Mouse (Mus musculus): Measurements from ENCODE around the gene Zfp462. TPM values are rescaled to one million over a fixed set of nuclear protein-coding genes. Genes with fewer than 3 reads are reported as not detected.
"Not testable (repeated sequence)": the region's sequence is repeated elsewhere in the genome, so short reads cannot be mapped to it uniquely, and the experiment has no call there.

Gene Zfp462
- polyA plus RNA-seq, 1 experiment, result 0.07 TPM

GRCm38 (mm10) chr4:54987926-54988325 is 43.1 kb downstream of the Zfp462 start:
- Histone ChIP-seq H3K4me1 (ENCODE audit: control insufficient read depth, insufficient read depth, low read length) (peaks cover 2% of the 10 kb centered on the region; the same call in 1 of the 2 replicates), H3K4me3 (ENCODE audit: insufficient read depth, low read length) (no peak overlapping the region), H3K27ac (ENCODE audit: insufficient read depth, low read depth, low read length) (no peak overlapping the region)
- no peak for TF ChIP-seq CTCF (IDR thresholded peaks at IDR 0.05; ENCODE audit: low read depth, low read length)
- no peak for TF ChIP-seq POLR2A (IDR thresholded peaks at IDR 0.05; ENCODE audit: borderline replicate concordance, low read depth, low read length)

- Histone ChIP-seq H3K27ac (ENCODE audit: insufficient read depth, low read depth, low read length) (no peak overlapping the region), H3K4me1 (ENCODE audit: control insufficient read depth, insufficient read depth, low read length) (no peaks in the 10 kb centered on the region), H3K4me3 (ENCODE audit: insufficient read depth, low read length) (no peak overlapping the region)
- TF ChIP-seq POLR2A (IDR thresholded peaks at IDR 0.05; ENCODE audit: borderline replicate concordance, low read depth, low read length), result no peak
- TF ChIP-seq CTCF (IDR thresholded peaks at IDR 0.05; ENCODE audit: low read depth, low read length), result no peak
Measured at GRCm38 (mm10) chr4:54991973-54992372, 47.1 kb downstream of the Zfp462 start.

- not testable (repeated sequence) for H3K27ac ChIP-seq (ENCODE audit: insufficient read depth, low read depth, low read length); H3K4me1 ChIP-seq (ENCODE audit: control insufficient read depth, insufficient read depth, low read length); H3K4me3 ChIP-seq (ENCODE audit: insufficient read depth, low read length)
Measured at GRCm38 (mm10) chr4:54993001-54993400, 48.2 kb downstream of the Zfp462 start.

GRCm38 (mm10) chr4:54995258-54995657 is 50.4 kb downstream of the Zfp462 start:
- H3K27ac ChIP-seq (ENCODE audit: insufficient read depth, low read depth, low read length), result no peak overlapping the region
- TF ChIP-seq CTCF (IDR thresholded peaks at IDR 0.05; ENCODE audit: low read depth, low read length), result no peak
- TF ChIP-seq POLR2A (IDR thresholded peaks at IDR 0.05; ENCODE audit: borderline replicate concordance, low read depth, low read length), result no peak
- H3K4me1 ChIP-seq (ENCODE audit: control insufficient read depth, insufficient read depth, low read length), result no peaks in the 10 kb centered on the region
- H3K4me3 ChIP-seq (ENCODE audit: insufficient read depth, low read length), result no peak overlapping the region

- H3K4me1 ChIP-seq (ENCODE audit: control insufficient read depth, insufficient read depth, low read length), result peaks cover 6% of the 10 kb centered on the region
- H3K27ac ChIP-seq (ENCODE audit: insufficient read depth, low read depth, low read length), result no peak overlapping the region
- H3K4me3 ChIP-seq (ENCODE audit: insufficient read depth, low read length), result no peak overlapping the region
- no peak for TF ChIP-seq POLR2A (IDR thresholded peaks at IDR 0.05; ENCODE audit: borderline replicate concordance, low read depth, low read length)
- TF ChIP-seq CTCF (IDR thresholded peaks at IDR 0.05; ENCODE audit: low read depth, low read length), result no peak
Measured at GRCm38 (mm10) chr4:54996064-54996463, 51.2 kb downstream of the Zfp462 start.

- no peak overlapping the region for H3K4me3 ChIP-seq (ENCODE audit: insufficient read depth, low read length)
- H3K4me1 ChIP-seq (ENCODE audit: control insufficient read depth, insufficient read depth, low read length), result peaks cover 6% of the 10 kb centered on the region
- no peak for TF ChIP-seq POLR2A (IDR thresholded peaks at IDR 0.05; ENCODE audit: borderline replicate concordance, low read depth, low read length)
- no peak for TF ChIP-seq CTCF (IDR thresholded peaks at IDR 0.05; ENCODE audit: low read depth, low read length)
- no peak overlapping the region for H3K27ac ChIP-seq (ENCODE audit: insufficient read depth, low read depth, low read length)
Measured at GRCm38 (mm10) chr4:54998146-54998841, 53.4 kb downstream of the Zfp462 start.

GRCm38 (mm10) chr4:54999556-54999955 is 54.7 kb downstream of the Zfp462 start:
- Histone ChIP-seq H3K27ac (ENCODE audit: insufficient read depth, low read depth, low read length) (no peak overlapping the region), H3K4me3 (ENCODE audit: insufficient read depth, low read length) (no peak overlapping the region), H3K4me1 (ENCODE audit: control insufficient read depth, insufficient read depth, low read length) (peaks cover 6% of the 10 kb centered on the region)
- TF ChIP-seq CTCF (IDR thresholded peaks at IDR 0.05; ENCODE audit: low read depth, low read length), result no peak
- TF ChIP-seq POLR2A (IDR thresholded peaks at IDR 0.05; ENCODE audit: borderline replicate concordance, low read depth, low read length), result no peak

- no peak for TF ChIP-seq POLR2A (IDR thresholded peaks at IDR 0.05; ENCODE audit: borderline replicate concordance, low read depth, low read length)
- no peak overlapping the region for H3K4me3 ChIP-seq (ENCODE audit: insufficient read depth, low read length)
- H3K4me1 ChIP-seq (ENCODE audit: control insufficient read depth, insufficient read depth, low read length), result peaks cover 6% of the 10 kb centered on the region
- no peak overlapping the region for H3K27ac ChIP-seq (ENCODE audit: insufficient read depth, low read depth, low read length)
Measured at GRCm38 (mm10) chr4:55001386-55001785, 56.5 kb downstream of the Zfp462 start.

GRCm38 (mm10) chr4:55003128-55003527 is 58.3 kb downstream of the Zfp462 start:
- peaks cover 6% of the 10 kb centered on the region for H3K4me1 ChIP-seq (ENCODE audit: control insufficient read depth, insufficient read depth, low read length)
- TF ChIP-seq POLR2A (IDR thresholded peaks at IDR 0.05; ENCODE audit: borderline replicate concordance, low read depth, low read length), result no peak
- no peak for TF ChIP-seq CTCF (IDR thresholded peaks at IDR 0.05; ENCODE audit: low read depth, low read length)
- no peak overlapping the region for H3K27ac ChIP-seq (ENCODE audit: insufficient read depth, low read depth, low read length)
- H3K4me3 ChIP-seq (ENCODE audit: insufficient read depth, low read length), result no peak overlapping the region

- no peak for TF ChIP-seq CTCF (IDR thresholded peaks at IDR 0.05; ENCODE audit: low read depth, low read length)
- TF ChIP-seq POLR2A (IDR thresholded peaks at IDR 0.05; ENCODE audit: borderline replicate concordance, low read depth, low read length), result no peak
- Histone ChIP-seq H3K4me3 (ENCODE audit: insufficient read depth, low read length) (no peak overlapping the region), H3K4me1 (ENCODE audit: control insufficient read depth, insufficient read depth, low read length) (peaks cover 6% of the 10 kb centered on the region), H3K27ac (ENCODE audit: insufficient read depth, low read depth, low read length) (no peak overlapping the region)
Measured at GRCm38 (mm10) chr4:55005066-55005465, 60.2 kb downstream of the Zfp462 start.

Measured in bone marrow macrophage, adult 2 months (primary cell).